Mouse (Mus musculus) small intestine, adult 2 months (tissue): ENCODE results near the gene Rhbdl1.

ENCODE experiments used
- CTCF ChIP-seq: fragments of 200-500 bp; IDR thresholded peaks from 2 replicates; pipeline ENCODE4 v1.5.1; 2012; ENCODE audit warnings: low read depth, mild to moderate bottlenecking, control low read depth, inconsistent platforms, low read length, moderate library complexity, mixed read lengths; ENCODE audit not compliant: insufficient replicate concordance, insufficient read length; ENCODE audit errors: extremely low read depth
- POLR2A ChIP-seq: fragments of 200-500 bp; IDR thresholded peaks from 2 replicates; pipeline ENCODE4 v1.6.1; 2012; ENCODE audit warnings: low read depth, mild to moderate bottlenecking, control low read depth, inconsistent platforms, low read length, moderate library complexity

GRCm38 (mm10) chr17:25844396-25844901, 7.4 kb upstream of the Rhbdl1 start, which contains the start of gene Rhot2:
- TF ChIP-seq CTCF (peak; percentile 52; the same call in 1 of the 2 replicates), POLR2A (peak; percentile 93)
